Mouse (Mus musculus): ENCODE results near the gene Rxrb. TPM values are rescaled to one million over a fixed set of nuclear protein-coding genes. Genes with fewer than 3 reads are reported as not detected.

Gene Rxrb
- polyA plus RNA-seq, 1 experiment = 143 TPM

DNA sequence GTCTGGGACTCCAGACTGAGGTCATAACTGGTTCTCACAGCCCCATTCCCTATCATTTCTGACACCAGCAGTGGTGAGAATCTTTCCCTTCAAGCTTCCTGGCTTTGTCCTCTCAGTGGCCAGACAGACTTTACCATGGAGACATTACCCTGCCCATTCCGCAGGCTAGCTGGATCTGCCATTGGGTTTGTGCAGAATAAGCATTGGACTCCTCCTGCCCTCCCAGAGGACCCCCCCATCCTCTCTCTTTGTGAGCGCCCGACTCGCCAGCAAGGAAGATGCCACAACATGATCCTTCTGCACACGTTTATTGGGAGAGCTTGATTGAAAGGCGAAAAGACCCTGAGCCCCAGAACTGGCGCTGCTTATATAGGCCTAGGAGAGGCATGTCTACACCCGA lies 18.2 kb upstream of the Rxrb start:
- no peaks in the 10 kb centered on the region for H3K27me3 ChIP-seq (ENCODE audit: control insufficient read depth, insufficient read depth, low read length)
- no peaks in the 10 kb centered on the region for H3K4me1 ChIP-seq (replicated peaks; ENCODE audit: control insufficient read depth, insufficient read depth, low read length)
- H3K4me3 ChIP-seq (ENCODE audit: control insufficient read depth, insufficient read depth, low read length) = no peak overlapping the region
- no peak overlapping the region for H3K27ac ChIP-seq (ENCODE audit: control insufficient read depth, insufficient read depth, low read length)
- WGBS = 98% methylated on average over 8 of the region's 8 CpGs
- TF ChIP-seq POLR2A (IDR thresholded peaks at IDR 0.05; ENCODE audit: control insufficient read depth, extremely low read depth, insufficient read depth, low read length, poor library complexity) = no peak
- TF ChIP-seq CTCF (IDR thresholded peaks at IDR 0.05; ENCODE audit: borderline replicate concordance, control insufficient read depth, extremely low read depth, insufficient read depth, low read length, poor library complexity) = no peak
- DNase-seq = no peak
- no peaks in the 10 kb centered on the region for H3K36me3 ChIP-seq (ENCODE audit: control insufficient read depth, insufficient read depth, low read length)

DNA sequence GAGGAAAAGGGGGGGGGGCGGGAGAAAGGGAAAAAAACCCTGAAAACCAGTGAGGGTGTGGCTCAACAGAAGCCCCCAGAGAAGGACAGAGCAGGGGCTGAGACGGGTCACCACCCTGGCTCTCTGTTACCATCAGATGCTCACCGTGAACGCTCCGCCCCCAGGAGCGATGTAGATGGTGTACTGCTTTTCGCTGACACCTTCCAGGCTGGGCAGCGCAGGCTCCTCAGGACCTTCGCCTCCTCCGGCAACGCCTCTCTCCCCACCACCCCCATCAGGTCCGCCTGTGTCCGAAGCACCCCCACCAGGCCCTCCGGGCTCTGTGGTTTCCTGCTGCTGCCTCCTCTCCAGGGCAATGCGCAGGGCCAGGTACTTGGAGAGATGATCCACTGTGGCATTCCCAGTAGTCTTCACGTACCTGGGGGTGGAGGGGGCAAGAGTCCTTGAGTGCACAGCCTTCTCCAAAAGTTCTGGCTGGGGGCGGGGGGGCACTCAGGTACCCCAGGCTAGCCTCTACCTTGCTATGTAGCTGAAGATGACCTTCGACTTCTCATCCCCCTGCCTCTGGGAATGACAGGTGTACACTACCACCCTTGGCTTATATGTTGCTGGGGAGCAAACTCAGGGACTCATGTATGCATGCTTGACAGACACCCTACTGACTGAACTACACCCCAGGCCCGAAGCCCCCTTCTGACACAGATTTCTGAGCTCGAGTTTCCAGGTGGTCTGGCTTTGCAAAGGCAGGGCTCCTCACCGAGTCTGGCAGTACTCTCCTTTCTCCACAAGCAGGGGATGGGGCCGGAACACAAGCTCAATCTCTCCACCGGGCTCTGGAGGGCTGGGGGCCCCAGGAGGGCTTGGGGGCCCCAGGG lies 9.8 kb upstream of the Rxrb start:
- H3K4me1 ChIP-seq (replicated peaks; ENCODE audit: control insufficient read depth, insufficient read depth, low read length) = peaks cover 24% of the 10 kb centered on the region
- no peak overlapping the region for H3K27ac ChIP-seq (ENCODE audit: control insufficient read depth, insufficient read depth, low read length)
- WGBS = 98% methylated on average over 23 of the region's 23 CpGs
- H3K27me3 ChIP-seq (ENCODE audit: control insufficient read depth, insufficient read depth, low read length) = no peaks in the 10 kb centered on the region
- TF ChIP-seq CTCF (IDR thresholded peaks at IDR 0.05; ENCODE audit: borderline replicate concordance, control insufficient read depth, extremely low read depth, insufficient read depth, low read length, poor library complexity) (no peak), POLR2A (IDR thresholded peaks at IDR 0.05; ENCODE audit: control insufficient read depth, extremely low read depth, insufficient read depth, low read length, poor library complexity) (no peak)
- H3K4me3 ChIP-seq (ENCODE audit: control insufficient read depth, insufficient read depth, low read length) = no peak overlapping the region
- no peak for DNase-seq
- H3K36me3 ChIP-seq (ENCODE audit: control insufficient read depth, insufficient read depth, low read length) = no peaks in the 10 kb centered on the region

DNA sequence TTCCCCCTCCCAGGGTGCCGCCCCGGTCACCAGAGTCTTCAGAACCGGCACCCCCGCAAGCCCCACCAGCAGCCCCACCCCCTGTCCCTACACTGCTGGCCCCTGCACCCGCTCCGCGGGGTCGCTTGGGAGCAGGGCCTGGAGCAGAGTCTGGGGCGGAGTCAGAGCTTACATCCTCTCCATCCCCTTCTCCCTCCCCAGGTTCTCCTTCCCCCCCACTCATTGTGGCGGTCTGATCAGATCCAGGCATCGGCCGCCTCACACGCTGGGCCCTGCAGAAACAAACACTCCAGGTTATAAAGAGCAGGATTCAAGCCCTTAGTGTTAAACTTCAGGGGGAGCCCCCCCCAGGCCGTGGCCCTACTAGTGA lies 9.2 kb upstream of the Rxrb start:
- no peak for TF ChIP-seq CTCF (IDR thresholded peaks at IDR 0.05; ENCODE audit: borderline replicate concordance, control insufficient read depth, extremely low read depth, insufficient read depth, low read length, poor library complexity)
- TF ChIP-seq POLR2A (IDR thresholded peaks at IDR 0.05; ENCODE audit: control insufficient read depth, extremely low read depth, insufficient read depth, low read length, poor library complexity) = no peak
- Histone ChIP-seq H3K27me3 (ENCODE audit: control insufficient read depth, insufficient read depth, low read length) (no peaks in the 10 kb centered on the region), H3K4me1 (replicated peaks; ENCODE audit: control insufficient read depth, insufficient read depth, low read length) (peaks cover 31% of the 10 kb centered on the region), H3K4me3 (ENCODE audit: control insufficient read depth, insufficient read depth, low read length) (no peak overlapping the region), H3K36me3 (ENCODE audit: control insufficient read depth, insufficient read depth, low read length) (no peaks in the 10 kb centered on the region), H3K27ac (ENCODE audit: control insufficient read depth, insufficient read depth, low read length) (no peak overlapping the region)
- no peak for DNase-seq
- 96% methylated on average over 14 of the region's 14 CpGs for WGBS

DNA sequence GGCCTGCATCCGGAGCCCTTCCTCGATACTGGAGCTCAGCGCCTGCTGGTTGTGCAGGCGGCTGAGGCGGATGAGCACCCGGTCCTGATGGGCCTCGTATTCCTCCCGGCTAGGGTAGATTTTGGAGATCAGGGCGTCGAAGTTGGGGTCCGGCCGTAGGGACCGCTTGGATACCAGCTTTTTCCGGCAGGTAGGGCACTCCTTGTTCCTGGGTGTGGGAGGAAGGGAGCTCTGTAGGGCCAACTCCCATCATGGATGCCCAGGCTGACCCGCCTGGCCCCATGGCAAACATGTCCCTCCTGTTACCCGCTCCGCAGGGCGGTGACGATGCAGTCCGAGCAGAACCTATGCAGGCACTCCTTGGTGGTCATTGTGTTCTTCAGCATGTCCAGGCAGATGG lies 8.6 kb upstream of the Rxrb start:
- TF ChIP-seq CTCF (IDR thresholded peaks at IDR 0.05; ENCODE audit: borderline replicate concordance, control insufficient read depth, extremely low read depth, insufficient read depth, low read length, poor library complexity) (no peak), POLR2A (IDR thresholded peaks at IDR 0.05; ENCODE audit: control insufficient read depth, extremely low read depth, insufficient read depth, low read length, poor library complexity) (no peak)
- 99% methylated on average over 20 of the region's 20 CpGs for WGBS
- peaks cover 31% of the 10 kb centered on the region for H3K4me1 ChIP-seq (replicated peaks; ENCODE audit: control insufficient read depth, insufficient read depth, low read length)
- H3K27me3 ChIP-seq (ENCODE audit: control insufficient read depth, insufficient read depth, low read length) = no peaks in the 10 kb centered on the region
- H3K27ac ChIP-seq (ENCODE audit: control insufficient read depth, insufficient read depth, low read length) = no peak overlapping the region
- H3K36me3 ChIP-seq (ENCODE audit: control insufficient read depth, insufficient read depth, low read length) = no peaks in the 10 kb centered on the region
- DNase-seq = no peak
- H3K4me3 ChIP-seq (ENCODE audit: control insufficient read depth, insufficient read depth, low read length) = no peak overlapping the region

DNA sequence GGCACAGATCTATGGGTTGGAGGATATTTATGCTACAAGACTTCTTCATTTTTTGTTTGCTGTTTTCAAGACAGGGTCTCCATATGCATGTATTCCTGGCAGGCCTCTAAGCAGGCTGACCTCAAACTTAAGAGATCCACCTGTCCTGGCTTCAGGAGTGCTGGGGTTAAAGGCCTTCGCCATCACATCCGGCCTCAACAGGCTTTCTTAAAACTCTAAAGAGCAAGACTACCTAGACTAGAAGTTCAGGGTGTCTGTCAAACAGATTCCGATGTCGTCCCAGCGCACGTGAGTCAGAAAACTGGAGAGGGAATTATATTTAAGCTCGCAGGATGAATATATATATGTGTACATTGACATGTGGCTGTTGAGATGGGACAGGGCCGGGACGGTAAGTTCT lies 7.9 kb upstream of the Rxrb start:
- no peak overlapping the region; the same call in 1 of the 2 replicates for H3K4me3 ChIP-seq (ENCODE audit: control insufficient read depth, insufficient read depth, low read length)
- H3K27me3 ChIP-seq (ENCODE audit: control insufficient read depth, insufficient read depth, low read length) = no peaks in the 10 kb centered on the region
- H3K27ac ChIP-seq (ENCODE audit: control insufficient read depth, insufficient read depth, low read length) = no peak overlapping the region
- no peaks in the 10 kb centered on the region for H3K36me3 ChIP-seq (ENCODE audit: control insufficient read depth, insufficient read depth, low read length)
- no peak for DNase-seq
- peaks cover 35% of the 10 kb centered on the region for H3K4me1 ChIP-seq (replicated peaks; ENCODE audit: control insufficient read depth, insufficient read depth, low read length)
- TF ChIP-seq CTCF (IDR thresholded peaks at IDR 0.05; ENCODE audit: borderline replicate concordance, control insufficient read depth, extremely low read depth, insufficient read depth, low read length, poor library complexity) (no peak), POLR2A (IDR thresholded peaks at IDR 0.05; ENCODE audit: control insufficient read depth, extremely low read depth, insufficient read depth, low read length, poor library complexity) (no peak)
- WGBS = 80% methylated on average over 9 of the region's 9 CpGs

DNA sequence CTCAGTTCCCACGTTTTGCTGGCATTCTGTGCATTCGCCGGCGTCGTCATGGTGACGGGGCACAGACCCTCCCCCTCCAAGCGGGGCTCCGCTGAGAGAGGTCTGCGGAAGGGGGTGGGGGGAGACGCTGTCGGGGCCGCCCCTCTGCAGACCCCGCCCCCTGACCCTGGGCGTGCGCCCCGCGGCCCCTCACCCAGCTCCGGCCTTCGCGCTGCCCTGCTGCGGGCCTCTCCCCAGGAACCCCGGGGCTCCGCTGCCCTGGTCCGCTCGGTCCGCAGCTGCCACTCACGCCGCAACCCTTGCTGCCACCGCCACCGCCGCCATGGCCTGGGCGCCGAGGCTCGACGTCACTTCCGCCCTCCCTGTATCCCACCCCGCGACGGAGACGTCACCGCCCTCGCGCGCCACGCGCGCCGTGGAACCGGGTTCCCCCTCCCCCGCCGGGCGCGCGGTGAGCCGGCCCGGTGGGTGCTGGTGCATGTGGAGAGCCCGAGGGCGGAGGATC lies 7.2 kb upstream of the Rxrb start, which contains the start of gene Ring1:
Ring1 (minus strand) TSS at position 364 of the 505 bp plus-strand sequence.
- Histone ChIP-seq H3K4me1 (replicated peaks; ENCODE audit: control insufficient read depth, insufficient read depth, low read length) (peaks cover 35% of the 10 kb centered on the region), H3K4me3 (ENCODE audit: control insufficient read depth, insufficient read depth, low read length) (peak within 1 kb of the TSS; percentile 74), H3K27ac (ENCODE audit: control insufficient read depth, insufficient read depth, low read length) (no peak within 1 kb of the TSS; the same call in 1 of the 2 replicates), H3K27me3 (ENCODE audit: control insufficient read depth, insufficient read depth, low read length) (no peaks in the 10 kb centered on the region), H3K36me3 (ENCODE audit: control insufficient read depth, insufficient read depth, low read length) (no peaks in the 10 kb centered on the region)
- under 1% methylated on average over 47 of the region's 58 CpGs for WGBS
- DNase-seq = peak; percentile 89
- TF ChIP-seq POLR2A (IDR thresholded peaks at IDR 0.05; ENCODE audit: control insufficient read depth, extremely low read depth, insufficient read depth, low read length, poor library complexity) (peak; percentile 81), CTCF (IDR thresholded peaks at IDR 0.05; ENCODE audit: borderline replicate concordance, control insufficient read depth, extremely low read depth, insufficient read depth, low read length, poor library complexity) (0 out of 2 replicates have a peak, but pooled peaks have one; percentile 28)

All from thymus, adult 2 months (tissue).